Mouse (Mus musculus) ES-Bruce4 (cell line): Measurements from ENCODE around the gene Med13l.

Experiments
- CTCF ChIP-seq: IDR thresholded peaks from one replicate; pipeline ENCODE4 v1.8.1; 2011; ENCODE audit warnings: low read depth, low read length
- EP300 ChIP-seq: IDR thresholded peaks from 2 replicates; pipeline ENCODE4 v1.6.1; 2011; ENCODE audit warnings: low read depth, low read length; ENCODE audit not compliant: insufficient read depth
- POLR2A ChIP-seq: IDR thresholded peaks from one replicate; pipeline ENCODE4 v1.8.1; 2011; ENCODE audit warnings: low read length; ENCODE audit not compliant: insufficient read depth

GRCm38 (mm10) chr5:118636399-118637369 is 76.2 kb downstream of the Med13l start:
- TF ChIP-seq CTCF (no peak), EP300 (no peak), POLR2A (no peak)
